Mouse (Mus musculus): ENCODE results near the gene Kdelr2.
"Not testable (repeated sequence)": the region's sequence is repeated elsewhere in the genome, so short reads cannot be mapped to it uniquely, and the experiment has no call there.

Gene Kdelr2

GRCm38 (mm10) chr5:143403221-143404147, at the start of gene Kdelr2:
Kdelr2 (plus strand) TSS chr5:143403838.
- in situ Hi-C loops (cut with MboI, MseI), result no loop called here

DNA sequence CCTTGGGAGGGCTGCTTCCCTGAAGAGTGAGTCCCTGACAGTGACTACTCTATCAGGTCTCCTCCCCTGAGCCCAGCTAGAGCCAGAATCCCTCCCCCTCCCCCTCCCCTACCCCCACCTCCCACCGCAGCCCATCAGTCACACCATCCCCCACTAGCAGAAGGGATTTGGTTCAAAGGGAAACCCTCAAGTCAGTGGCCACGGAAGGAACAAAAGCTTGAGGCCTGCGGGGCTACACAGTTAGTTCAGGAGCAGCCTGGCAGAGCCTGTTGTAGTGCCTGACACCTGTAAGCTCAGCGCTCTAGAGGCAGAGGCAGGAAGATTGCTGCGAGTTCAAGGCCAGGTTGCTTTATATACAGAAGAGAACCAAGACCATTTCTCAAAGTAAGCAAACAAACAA, 47.6 kb upstream of the Kdelr2 start:
- in situ Hi-C loops (cut with MboI, MseI), result no loop called here

- in situ Hi-C loops (cut with MboI, MseI), result no loop called here
These were observed 46.8 kb upstream of the Kdelr2 start, which contains the start of gene Grid2ip for GRCm38 (mm10) chr5:143356686-143357388. Grid2ip (plus strand) TSS chr5:143357338.

DNA sequence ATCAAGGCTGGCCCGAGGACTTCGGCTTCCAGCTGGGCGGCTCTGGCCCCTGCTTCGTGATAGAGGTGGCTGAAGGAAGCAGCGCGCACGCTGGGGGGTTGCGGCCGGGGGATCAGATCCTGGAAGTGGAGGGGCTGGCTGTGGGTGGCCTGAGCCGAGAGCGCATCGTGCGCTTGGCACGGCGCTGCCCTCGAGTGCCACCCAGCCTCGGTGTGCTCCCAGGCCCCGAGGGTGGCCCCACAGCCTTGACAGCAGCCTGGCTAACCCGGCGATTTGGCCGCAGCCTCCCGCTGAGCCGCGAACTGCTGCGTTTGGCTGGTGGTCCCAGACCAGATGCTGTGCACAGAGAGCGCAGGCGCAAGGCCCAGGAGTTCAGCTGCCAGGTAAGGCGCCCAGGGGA, 46.1 kb upstream of the Kdelr2 start:
- in situ Hi-C loops (cut with MboI, MseI), result no loop called here

- in situ Hi-C loops (cut with MboI, MseI), result no loop called here
These were observed 44.4 kb upstream of the Kdelr2 start for GRCm38 (mm10) chr5:143359263-143359662.

GRCm38 (mm10) chr5:143360000-143360399, 43.6 kb upstream of the Kdelr2 start:
- in situ Hi-C loops (cut with MboI, MseI), result no loop called here

- in situ Hi-C loops (cut with MboI, MseI), result no loop called here
These were observed 42.2 kb upstream of the Kdelr2 start for GRCm38 (mm10) chr5:143361428-143361827.

DNA sequence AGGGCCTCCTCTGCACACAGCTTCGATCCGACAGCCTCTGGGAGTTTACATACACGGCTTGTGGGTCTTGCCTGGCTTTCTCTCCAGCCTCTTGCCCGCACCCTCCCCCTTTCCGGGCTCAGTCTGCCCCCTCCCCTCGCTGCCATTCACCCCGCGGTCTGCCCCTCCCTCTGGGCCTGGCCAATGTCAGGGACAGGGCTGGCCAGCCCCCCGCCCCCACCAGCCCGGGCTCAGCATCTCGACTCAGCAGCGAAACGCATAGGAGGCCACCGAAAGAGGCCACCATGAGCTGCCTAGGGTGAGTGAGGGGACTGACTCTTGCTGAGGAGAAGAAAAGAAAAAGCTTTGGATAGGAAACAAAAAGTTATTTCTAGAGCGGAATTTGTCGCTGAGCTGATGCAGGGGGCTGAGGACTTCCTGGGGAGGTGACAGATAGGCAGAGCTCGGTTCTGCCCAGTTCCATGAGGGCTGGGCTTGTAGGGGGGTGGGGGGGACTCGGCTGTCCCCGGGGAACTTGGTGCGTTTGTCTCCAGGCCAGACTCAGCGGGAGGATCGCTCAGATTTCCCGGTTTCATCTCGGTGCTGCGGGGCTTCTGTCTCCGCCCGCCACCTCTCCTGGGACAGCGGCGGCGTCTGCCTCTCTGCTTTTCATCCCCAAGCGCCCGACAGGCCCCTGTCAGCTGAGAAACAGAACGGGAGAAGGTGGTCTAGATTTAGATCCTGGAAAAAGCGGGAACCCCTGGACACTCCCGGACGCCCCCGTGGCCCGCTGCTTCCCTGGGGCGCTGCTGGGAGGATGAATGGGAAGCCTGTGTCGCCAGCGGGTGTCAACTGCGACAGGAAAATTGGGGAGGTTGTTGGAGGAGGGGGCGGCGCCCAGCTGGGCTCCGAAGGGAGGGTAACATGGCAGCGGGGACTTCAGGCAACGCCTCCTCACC, 39.7 kb upstream of the Kdelr2 start:
- in situ Hi-C loops (cut with MboI, MseI), result no loop called here

- in situ Hi-C loops (cut with MboI, MseI), result no loop called here
These were observed 35.7 kb upstream of the Kdelr2 start for GRCm38 (mm10) chr5:143367931-143368330.

GRCm38 (mm10) chr5:143369611-143370255, 33.9 kb upstream of the Kdelr2 start:
- in situ Hi-C loops (cut with MboI, MseI), result no loop called here

GRCm38 (mm10) chr5:143370416-143371145, 33.1 kb upstream of the Kdelr2 start:
- in situ Hi-C loops (cut with MboI, MseI), result no loop called here

DNA sequence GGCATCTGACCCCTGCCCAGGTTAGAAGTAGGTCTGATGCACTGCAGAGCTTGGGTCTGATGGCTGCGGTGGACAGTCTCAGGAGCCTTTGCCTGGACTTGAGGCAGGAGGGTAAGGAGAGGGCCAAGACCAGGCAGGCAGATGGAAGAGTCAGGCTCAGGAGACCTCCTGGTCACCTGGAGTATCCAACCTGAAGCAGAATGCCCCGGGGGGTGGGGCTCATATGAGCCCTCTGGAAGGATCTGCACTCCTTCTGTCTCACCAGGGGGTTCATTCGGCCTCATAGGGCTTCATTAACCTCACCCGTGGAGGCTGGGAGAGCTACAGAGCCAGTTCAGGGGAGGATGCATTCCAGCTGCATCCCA, 32.5 kb upstream of the Kdelr2 start:
- in situ Hi-C loops (cut with MboI, MseI), result no loop called here

DNA sequence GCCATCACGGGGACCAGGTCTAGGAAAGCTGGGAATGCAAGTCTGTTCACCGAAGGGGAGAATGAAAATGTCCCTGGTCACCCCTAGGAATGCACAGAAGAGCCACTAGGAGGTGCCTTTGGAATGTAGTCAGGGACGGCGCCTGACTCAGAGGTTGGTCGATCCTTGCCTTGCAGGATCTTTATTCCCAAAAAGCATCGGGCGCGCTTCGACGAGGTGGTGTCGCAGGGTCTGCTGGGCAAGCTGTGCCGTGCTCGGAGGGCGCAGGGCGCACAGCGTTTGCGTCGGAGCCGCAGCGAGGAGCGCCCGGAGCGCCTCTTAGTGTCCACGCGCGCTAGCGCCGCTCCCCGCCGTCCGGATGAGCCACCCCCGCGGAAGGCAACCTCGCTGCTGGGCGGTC, 30.8 kb upstream of the Kdelr2 start:
- in situ Hi-C loops (cut with MboI, MseI), result no loop called here

GRCm38 (mm10) chr5:143375242-143375641, 28.4 kb upstream of the Kdelr2 start:
- in situ Hi-C loops (cut with MboI, MseI), result no loop called here

- in situ Hi-C loops (cut with MboI, MseI), result no loop called here
These were observed 27.5 kb upstream of the Kdelr2 start for GRCm38 (mm10) chr5:143376156-143376555.

GRCm38 (mm10) chr5:143386797-143387621, 16.6 kb upstream of the Kdelr2 start:
- in situ Hi-C loops (cut with MboI, MseI), result no loop called here

GRCm38 (mm10) chr5:143394184-143394583, 9.5 kb upstream of the Kdelr2 start:
- in situ Hi-C loops (cut with MboI, MseI), result no loop called here

GRCm38 (mm10) chr5:143394966-143395365, 8.7 kb upstream of the Kdelr2 start:
- in situ Hi-C loops (cut with MboI, MseI), result not testable (repeated sequence)

DNA sequence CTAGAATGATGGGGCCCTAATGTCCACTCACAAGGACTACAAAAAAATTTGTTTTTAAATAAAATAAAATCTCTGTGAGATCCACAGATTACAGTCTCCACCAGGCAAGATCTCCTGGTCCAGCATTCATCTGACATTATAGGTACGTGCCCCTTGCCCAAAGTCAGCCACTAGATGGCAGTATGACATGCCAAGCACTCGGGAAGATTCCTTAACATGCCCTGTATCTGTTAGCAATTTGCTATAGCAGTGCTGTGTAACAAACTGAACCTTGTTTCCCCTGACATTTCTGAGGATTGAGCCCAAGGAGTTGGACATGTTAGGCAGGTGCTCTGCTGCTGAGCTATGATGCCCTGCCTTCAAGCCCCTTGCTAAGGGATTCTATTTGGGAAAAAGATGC, 8.0 kb upstream of the Kdelr2 start:
- in situ Hi-C loops (cut with MboI, MseI), result no loop called here

DNA sequence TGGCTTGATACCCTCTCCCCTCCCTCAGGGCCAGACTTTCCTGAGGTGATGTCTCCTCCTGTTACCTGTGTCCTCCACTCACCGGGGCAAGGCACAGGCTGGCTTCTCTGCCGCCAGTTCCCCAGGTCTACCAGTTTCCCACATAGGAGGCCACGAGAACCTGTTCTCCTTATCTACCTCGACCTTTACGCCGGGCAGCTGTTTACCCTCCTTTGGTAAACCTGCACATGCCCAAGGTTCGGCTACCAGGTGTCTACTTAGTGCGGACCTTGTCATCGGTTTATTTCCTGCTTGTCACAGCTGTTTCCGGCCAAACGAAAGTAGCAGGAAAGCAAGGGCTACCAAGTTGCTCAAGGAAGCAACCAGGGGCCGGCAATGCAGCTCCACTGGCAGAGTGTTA, 3.1 kb upstream of the Kdelr2 start:
- in situ Hi-C loops (cut with MboI, MseI), result no loop called here
